ENCODE assay signal across 9 mouse cellular contexts in genomic region chr3:89088974-89089373, GRCm38 (mm10). TPM values are rescaled to one million over a fixed set of nuclear protein-coding genes. Genes with fewer than 3 reads are reported as not detected.
DNase-seq lines count a peak whose midpoint lies in the region; ATAC-seq lines count a peak whose summit lies in the region.
"Had no signal": no experiment of that assay in that cellular context is flagged by ENCODE, and none has a peak within 500 bp of the region (broad histone marks: within the 10 kb centered on the region; RNA-seq: fewer than 3 reads in every experiment).

No protein-coding gene starts in this region.

- H3K27ac ChIP-seq in liver, embryonic 11.5 days (ENCODE audit: low read depth, low read length) = no peak overlapping the region

- 52% methylated on average over 14 of the region's 14 CpGs for WGBS in liver, embryonic 11.5 days

- H3K4me3 ChIP-seq in erythroblast, embryonic 14.5 days (replicated peaks) = peak overlapping the region; percentile 76
- peak overlapping the region; percentile 73 for H3K4me3 ChIP-seq in liver, embryonic 11.5 days (ENCODE audit: low read depth, low read length)

- H3K4me2 ChIP-seq in liver, embryonic 11.5 days = peak overlapping the region; percentile 100

- ATAC-seq in erythroblast, adult 5-6 weeks (replicated peaks; ENCODE audit: low FRiP score, poor library complexity, severe bottlenecking) = no peak
- ATAC-seq in liver, embryonic 11.5 days (replicated peaks; ENCODE audit: low FRiP score) = no peak

- peak; percentile 12 for DNase-seq in thymus, postnatal 14 days
- no peak for DNase-seq in thymus, postnatal 25 days
- no peak for DNase-seq in liver, embryonic 11.5 days (ENCODE audit: low spot score)
- no peak for DNase-seq in spleen, postnatal 10 days (ENCODE audit: low spot score in 2 of 2)
- DNase-seq in gastrocnemius, postnatal 14 days = no peak
- DNase-seq in adrenal gland, adult (ENCODE audit: inconsistent age in 2 of 2, low spot score in 1 of 2) = no peak

- intact Hi-C loops in gastrocnemius, postnatal 14 days (cut with DNase I; ENCODE audit: low total_unique reads) = loop anchor here (2.0 kb wide), 1 partner anchor 128 kb away; no protein-coding TSS in a partner anchor

- H3K9ac ChIP-seq in liver, embryonic 11.5 days (ENCODE audit: low read depth, low read length) = peak overlapping the region; percentile 62

- peaks cover 47% of the 10 kb centered on the region for H3K27me3 ChIP-seq in erythroblast, embryonic 14.5 days (ENCODE audit: control insufficient read depth)
- peaks cover 22% of the 10 kb centered on the region for H3K27me3 ChIP-seq in liver, embryonic 11.5 days (replicated peaks; ENCODE audit: control insufficient read depth, insufficient read depth, low read length)

- H3K9me3 ChIP-seq in erythroblast, embryonic 14.5 days (ENCODE audit: control insufficient read depth, low read length) = peaks cover 5% of the 10 kb centered on the region
- no peaks in the 10 kb centered on the region for H3K9me3 ChIP-seq in liver, embryonic 11.5 days (ENCODE audit: control insufficient read depth, low read length)

- H3K36me3 ChIP-seq in erythroblast, embryonic 14.5 days (ENCODE audit: control insufficient read depth) = peaks cover 16% of the 10 kb centered on the region
- H3K36me3 ChIP-seq in liver, embryonic 11.5 days (ENCODE audit: control insufficient read depth, insufficient read depth, low read length) = peaks cover 2% of the 10 kb centered on the region; the same call in 1 of the 2 replicates

- peaks cover 68% of the 10 kb centered on the region for H3K4me1 ChIP-seq in erythroblast, embryonic 14.5 days (ENCODE audit: control insufficient read depth)
- H3K4me1 ChIP-seq in liver, embryonic 11.5 days (replicated peaks; ENCODE audit: control insufficient read depth, insufficient read depth, low read length) = peaks cover 35% of the 10 kb centered on the region

RNA-seq across cellular contexts. Expression of gene Rusc1, which starts 4.1 kb away (rescaled TPM):
- 0.34 and 0.49 TPM in 2 replicates for polyA plus RNA-seq in erythroblast, embryonic 14.5 days (2012)
- 0.38 and 2.5 TPM in 2 replicates for total RNA-seq in erythroblast, adult 5-6 weeks (2015; ENCODE audit: low replicate concordance)
- total RNA-seq in erythroblast, adult 5-6 weeks (2017; ENCODE audit: low replicate concordance) = 1.6 and 5.6 TPM in 2 replicates
- 11.3 and 11.7 TPM in 2 replicates for polyA plus RNA-seq in liver, embryonic 11.5 days (2014; fragmentation: Nextera tagmentation; extraction: Ambion mirVana)
- total RNA-seq in gastrocnemius, postnatal 14 days (2021) = 10 to 100 TPM; 10.3 TPM

RNA-seq across cellular contexts. Expression of gene Gm43738, which starts 11.9 kb away (rescaled TPM):
- polyA plus RNA-seq in erythroblast, embryonic 14.5 days (2012) = 0.09 TPM in 1 of 2 replicates, not detected in the other
- total RNA-seq in erythroblast, adult 5-6 weeks (2015; ENCODE audit: low replicate concordance) = not detected in 2 replicates
- total RNA-seq in erythroblast, adult 5-6 weeks (2017; ENCODE audit: low replicate concordance) = not detected in 2 replicates
- polyA plus RNA-seq in liver, embryonic 11.5 days (2014; fragmentation: Nextera tagmentation; extraction: Ambion mirVana) = 0.14 TPM in 1 of 2 replicates, not detected in the other
- total RNA-seq in gastrocnemius, postnatal 14 days (2021) = not detected
- total RNA-seq: ES-E14 had no signal

RNA-seq across cellular contexts. Expression of gene Fdps, which starts 12.8 kb away (rescaled TPM):
- 1.1 and 1.3 TPM in 2 replicates for polyA plus RNA-seq in erythroblast, embryonic 14.5 days (2012)
- total RNA-seq in erythroblast, adult 5-6 weeks (2015; ENCODE audit: low replicate concordance) = 17.1 and 33.6 TPM in 2 replicates
- total RNA-seq in erythroblast, adult 5-6 weeks (2017; ENCODE audit: low replicate concordance) = 30.1 and 47.8 TPM in 2 replicates
- 284 and 300 TPM in 2 replicates for polyA plus RNA-seq in liver, embryonic 11.5 days (2014; fragmentation: Nextera tagmentation; extraction: Ambion mirVana)
- 10 to 100 TPM; 24.7 to 30.7 TPM for total RNA-seq in gastrocnemius, postnatal 14 days (2021)

RNA-seq across cellular contexts. Expression of gene Pklr, which starts 47.0 kb away (rescaled TPM):
- 50.9 and 55.5 TPM in 2 replicates for polyA plus RNA-seq in erythroblast, embryonic 14.5 days (2012)
- 22.5 and 23.4 TPM in 2 replicates for total RNA-seq in erythroblast, adult 5-6 weeks (2015; ENCODE audit: low replicate concordance)
- total RNA-seq in erythroblast, adult 5-6 weeks (2017; ENCODE audit: low replicate concordance) = 5.6 and 5.7 TPM in 2 replicates
- polyA plus RNA-seq in liver, embryonic 11.5 days (2014; fragmentation: Nextera tagmentation; extraction: Ambion mirVana) = 117 and 144 TPM in 2 replicates
- not detected for total RNA-seq in gastrocnemius, postnatal 14 days (2021)
